Mouse (Mus musculus): Measurements from ENCODE around the gene Psmd8. TPM values are rescaled to one million over a fixed set of nuclear protein-coding genes. Genes with fewer than 3 reads are reported as not detected.

The Psmd8 gene
- polyA plus RNA-seq (2012), result 136 and 148 TPM in 2 replicates

DNA sequence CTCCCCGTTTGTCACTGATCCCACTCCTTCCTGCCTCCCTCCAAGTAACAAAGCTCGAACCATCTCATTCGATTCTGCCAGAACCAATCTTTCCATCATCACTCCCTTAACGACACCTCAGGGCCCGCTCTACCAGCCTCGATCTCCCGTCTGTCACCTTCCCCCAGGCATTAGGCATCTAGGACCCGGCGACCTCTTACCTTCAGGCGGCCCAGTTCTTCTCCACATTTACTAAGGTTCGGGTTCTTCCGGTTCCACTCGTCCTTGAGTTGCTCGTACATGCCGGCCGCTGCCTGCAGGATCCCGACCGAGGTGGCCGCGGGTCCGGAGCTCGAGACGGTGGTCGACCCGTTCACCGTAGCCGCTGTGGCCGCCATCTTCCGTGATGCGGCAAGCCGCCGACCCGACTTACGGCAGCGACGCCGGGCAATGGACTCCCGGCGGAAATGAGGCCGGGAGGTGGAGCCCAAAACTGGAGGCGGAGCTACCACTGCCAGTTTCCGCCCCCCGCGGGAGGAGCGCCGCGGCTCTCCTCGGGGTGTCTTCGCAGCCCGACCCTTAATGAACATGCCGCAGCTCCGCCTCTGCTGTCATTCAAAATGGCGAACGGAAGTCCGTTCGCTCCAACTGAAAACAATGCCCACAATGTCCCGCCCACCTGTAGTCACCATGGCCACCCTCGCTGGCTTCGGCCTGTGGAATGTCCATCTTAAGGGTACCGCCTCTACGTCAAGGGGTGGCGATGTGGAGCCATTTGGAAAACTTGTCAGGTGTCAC is at the start of gene Psmd8:
Psmd8 (minus strand) TSS at position 625 of the 777 bp plus-strand sequence.

GRCm38 (mm10) chr7:29213675-29214082 is 33.2 kb upstream of the Psmd8 start, which contains the start of gene Catsperg1:
Catsperg1 (minus strand) TSS chr7:29214035.

GRCm38 (mm10) chr7:29170066-29170754 is 10.3 kb downstream of the Psmd8 start, which contains the start of the genes Ggn and Spred3:
Ggn (plus strand) TSS chr7:29170210.
Spred3 (minus strand) TSS chr7:29170411.

DNA sequence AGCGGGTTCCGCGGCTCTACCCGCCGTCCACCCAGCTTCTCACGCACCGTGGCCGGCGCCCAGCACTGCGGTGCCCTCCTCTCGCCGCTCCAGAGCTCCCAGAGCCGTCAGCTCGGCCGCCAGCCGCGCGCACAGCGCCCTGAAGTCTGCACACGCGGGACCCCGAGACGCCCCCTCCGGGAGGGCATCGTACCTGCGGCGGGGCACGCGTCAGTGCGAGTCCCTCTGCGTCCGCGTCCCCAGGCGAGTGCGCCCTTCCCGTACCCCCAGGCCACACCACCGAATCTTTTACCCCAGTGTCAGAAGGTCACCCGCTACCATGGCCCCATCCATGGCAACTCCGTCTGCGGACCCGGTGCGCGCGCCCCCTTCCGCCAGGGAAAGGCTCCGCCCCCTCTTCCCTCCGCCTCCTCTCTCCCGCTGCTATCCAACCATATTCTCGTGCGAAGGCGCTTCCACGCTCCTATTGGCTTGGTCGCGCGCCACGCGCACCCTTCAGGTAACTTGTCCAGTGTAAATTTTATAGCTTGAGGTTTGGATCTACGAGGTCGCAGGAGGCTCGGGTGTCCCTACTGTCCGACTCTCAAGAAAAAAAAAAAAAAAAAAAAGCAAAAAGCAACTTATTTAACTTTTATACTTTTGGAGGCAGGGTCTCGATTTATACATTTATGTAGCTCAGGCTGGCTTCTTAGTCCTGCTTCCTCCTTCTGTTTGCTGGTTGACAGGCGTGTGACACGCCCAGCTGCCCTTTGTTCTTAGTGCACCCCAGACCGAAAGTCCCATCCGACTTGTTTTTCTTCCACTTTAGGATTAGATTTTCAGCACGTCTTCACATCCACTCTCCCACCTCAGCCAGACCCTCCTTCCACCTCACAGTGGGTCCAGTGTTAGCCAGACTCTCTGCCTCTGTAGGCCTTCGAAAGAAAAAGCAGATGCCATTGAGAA is 24.4 kb downstream of the Psmd8 start, which contains the start of gene Fam98c:
Fam98c (minus strand) TSS at position 397 of the 945 bp plus-strand sequence.

DNA sequence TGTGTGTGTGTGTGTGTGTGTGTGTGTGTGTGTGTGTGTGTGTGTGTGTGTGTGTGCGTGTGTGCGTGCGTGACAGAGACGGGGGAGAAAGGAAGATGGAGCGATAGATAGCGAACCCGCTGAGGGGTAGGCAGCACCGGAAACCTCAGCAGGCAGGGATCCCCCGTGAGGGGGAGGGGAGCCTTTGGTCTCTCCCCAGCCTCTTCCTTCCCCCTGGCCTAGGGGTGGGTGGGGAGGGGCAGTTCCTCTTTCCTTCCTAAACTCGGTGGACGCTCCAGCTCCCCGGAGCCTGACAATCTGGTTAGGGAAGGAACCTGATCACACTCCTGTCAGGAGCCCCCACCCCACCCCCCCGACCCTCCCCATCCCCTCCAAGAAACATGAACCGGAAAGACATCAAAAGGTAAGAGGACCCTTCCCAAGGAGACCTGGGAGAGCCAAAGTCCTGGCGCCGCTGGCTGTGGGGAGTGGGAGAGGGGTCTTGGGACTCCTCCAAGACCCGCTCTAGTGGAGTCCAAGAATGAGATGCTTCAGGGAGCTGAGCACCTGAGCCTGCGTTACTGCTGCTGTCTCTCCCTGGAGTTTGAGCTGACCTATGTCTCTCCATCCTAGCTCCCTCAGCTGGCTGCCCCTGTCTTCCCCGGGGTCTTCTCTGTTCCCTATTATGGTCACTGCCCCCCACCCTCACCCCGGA is 45.7 kb downstream of the Psmd8 start, which contains the start of gene Rasgrp4:
Rasgrp4 (plus strand) TSS at position 159 of the 694 bp plus-strand sequence.

GRCm38 (mm10) chr7:29124970-29125369 is 55.5 kb downstream of the Psmd8 start, which contains the start of gene Ryr1:
Ryr1 (minus strand) TSS chr7:29125179.

Other genes with a start within 250 kb of the Psmd8 start
- gene Actn4, start 218.4 kb downstream of the Psmd8 start, polyA plus RNA-seq (2012), result 339 and 350 TPM in 2 replicates
- 182 and 191 TPM in 2 replicates for gene Eif3k, start 198.8 kb downstream of the Psmd8 start, polyA plus RNA-seq (2012)
- gene Map4k1, start 198.7 kb downstream of the Psmd8 start, polyA plus RNA-seq (2012), result 292 and 327 TPM in 2 replicates
- gene Ryr1, start 55.5 kb downstream of the Psmd8 start, polyA plus RNA-seq (2012), result 0.24 and 0.67 TPM in 2 replicates
- gene Rasgrp4, start 45.9 kb downstream of the Psmd8 start, polyA plus RNA-seq (2012), result 5.7 and 9.4 TPM in 2 replicates
- 99.1 and 138 TPM in 2 replicates for gene Fam98c, start 24.5 kb downstream of the Psmd8 start, polyA plus RNA-seq (2012)
- gene Ggn, start 10.5 kb downstream of the Psmd8 start, polyA plus RNA-seq (2012), result 9.7 and 10.7 TPM in 2 replicates
- 4.1 and 6.0 TPM in 2 replicates for gene Spred3, start 10.3 kb downstream of the Psmd8 start, polyA plus RNA-seq (2012)
- gene Catsperg1, start 33.3 kb upstream of the Psmd8 start, polyA plus RNA-seq (2012), result 0.03 TPM in 1 of 2 replicates, not detected in the other
- gene Kcnk6, start 51.8 kb upstream of the Psmd8 start, polyA plus RNA-seq (2012), result 6.4 and 11.4 TPM in 2 replicates
- 284 and 340 TPM in 2 replicates for gene Yif1b, start 57.6 kb upstream of the Psmd8 start, polyA plus RNA-seq (2012)
- 1.1 and 1.3 TPM in 2 replicates for gene 2200002D01Rik, start 67.8 kb upstream of the Psmd8 start, polyA plus RNA-seq (2012)
- gene Spint2, start 101.2 kb upstream of the Psmd8 start, polyA plus RNA-seq (2012), result 165 and 174 TPM in 2 replicates
- gene Ppp1r14a, start 108.6 kb upstream of the Psmd8 start, polyA plus RNA-seq (2012), result 0.46 and 1.1 TPM in 2 replicates
- 1.1 and 1.6 TPM in 2 replicates for gene Dpf1, start 123.2 kb upstream of the Psmd8 start, polyA plus RNA-seq (2012)

Data from megakaryocyte-erythroid progenitor cell, adult 5 weeks (primary cell).